Mouse (Mus musculus): ENCODE data around the gene Necab2. TPM values are rescaled to one million over a fixed set of nuclear protein-coding genes. Genes with fewer than 3 reads are reported as not detected.

Necab2 gene
- not detected for polyA plus RNA-seq (2014; fragmentation: Illumina TruSeq; extraction: RNeasy Lipid Tissue Mini Kit (QIAGEN cat#74804); ENCODE audit: low read depth, low replicate concordance)

GRCm38 (mm10) chr8:119446211-119446989 is at the start of gene Necab2:
Necab2 (plus strand) TSS chr8:119446719.

GRCm38 (mm10) chr8:119433582-119434174 is 12.8 kb upstream of the Necab2 start, which contains the start of gene Osgin1:
Osgin1 (plus strand) TSS chr8:119434124.

GRCm38 (mm10) chr8:119501598-119501997 is 55.1 kb downstream of the Necab2 start, which contains the start of gene Slc38a8:
Slc38a8 (minus strand) TSS chr8:119501698.

Other genes starting within 250 kb of the Necab2 start
- 112 TPM for gene Hsbp1, start 102.2 kb upstream of the Necab2 start, polyA plus RNA-seq (2014; fragmentation: Illumina TruSeq; extraction: RNeasy Lipid Tissue Mini Kit (QIAGEN cat#74804); ENCODE audit: low read depth, low replicate concordance)
- 6.6 TPM for gene Mlycd, start 51.8 kb upstream of the Necab2 start, polyA plus RNA-seq (2014; fragmentation: Illumina TruSeq; extraction: RNeasy Lipid Tissue Mini Kit (QIAGEN cat#74804); ENCODE audit: low read depth, low replicate concordance)
- gene Osgin1, start 12.6 kb upstream of the Necab2 start, polyA plus RNA-seq (2014; fragmentation: Illumina TruSeq; extraction: RNeasy Lipid Tissue Mini Kit (QIAGEN cat#74804); ENCODE audit: low read depth, low replicate concordance) = 5.6 TPM
- gene Slc38a8, start 55.0 kb downstream of the Necab2 start, polyA plus RNA-seq (2014; fragmentation: Illumina TruSeq; extraction: RNeasy Lipid Tissue Mini Kit (QIAGEN cat#74804); ENCODE audit: low read depth, low replicate concordance) = not detected
- gene Mbtps1, start 112.0 kb downstream of the Necab2 start, polyA plus RNA-seq (2014; fragmentation: Illumina TruSeq; extraction: RNeasy Lipid Tissue Mini Kit (QIAGEN cat#74804); ENCODE audit: low read depth, low replicate concordance) = 13.8 TPM
- 2.6 TPM for gene Hsdl1, start 128.5 kb downstream of the Necab2 start, polyA plus RNA-seq (2014; fragmentation: Illumina TruSeq; extraction: RNeasy Lipid Tissue Mini Kit (QIAGEN cat#74804); ENCODE audit: low read depth, low replicate concordance)
- not detected for gene Dnaaf1, start 128.5 kb downstream of the Necab2 start, polyA plus RNA-seq (2014; fragmentation: Illumina TruSeq; extraction: RNeasy Lipid Tissue Mini Kit (QIAGEN cat#74804); ENCODE audit: low read depth, low replicate concordance)
- not detected for gene Taf1c, start 158.5 kb downstream of the Necab2 start, polyA plus RNA-seq (2014; fragmentation: Illumina TruSeq; extraction: RNeasy Lipid Tissue Mini Kit (QIAGEN cat#74804); ENCODE audit: low read depth, low replicate concordance)
- gene Adad2, start 166.0 kb downstream of the Necab2 start, polyA plus RNA-seq (2014; fragmentation: Illumina TruSeq; extraction: RNeasy Lipid Tissue Mini Kit (QIAGEN cat#74804); ENCODE audit: low read depth, low replicate concordance) = not detected
- not detected for gene Kcng4, start 189.0 kb downstream of the Necab2 start, polyA plus RNA-seq (2014; fragmentation: Illumina TruSeq; extraction: RNeasy Lipid Tissue Mini Kit (QIAGEN cat#74804); ENCODE audit: low read depth, low replicate concordance)
- gene Wfdc1, start 219.6 kb downstream of the Necab2 start, polyA plus RNA-seq (2014; fragmentation: Illumina TruSeq; extraction: RNeasy Lipid Tissue Mini Kit (QIAGEN cat#74804); ENCODE audit: low read depth, low replicate concordance) = 2.4 TPM

Data from liver, adult 10 weeks (tissue).